Mouse (Mus musculus) G1E-ER4 (cell line): ENCODE measurements around the gene B3gnt7. TPM values are rescaled to one million over a fixed set of nuclear protein-coding genes. Genes with fewer than 3 reads are reported as not detected.

Experiments used
- GATA1 ChIP-seq: IDR thresholded peaks from one replicate; pipeline ENCODE4 v1.8.0; 2012; ENCODE audit warnings: low read length, inconsistent platforms
- polyA plus RNA-seq: library from polyadenylated mRNA; stranded (reverse); fragments of >175 nt; gene quantifications from 2 replicates; pipeline ENCODE4 v1.2.3, GENCODE M21; 2012

Gene B3gnt7
- polyA plus RNA-seq, 1 experiment = 1.5 TPM

DNA sequence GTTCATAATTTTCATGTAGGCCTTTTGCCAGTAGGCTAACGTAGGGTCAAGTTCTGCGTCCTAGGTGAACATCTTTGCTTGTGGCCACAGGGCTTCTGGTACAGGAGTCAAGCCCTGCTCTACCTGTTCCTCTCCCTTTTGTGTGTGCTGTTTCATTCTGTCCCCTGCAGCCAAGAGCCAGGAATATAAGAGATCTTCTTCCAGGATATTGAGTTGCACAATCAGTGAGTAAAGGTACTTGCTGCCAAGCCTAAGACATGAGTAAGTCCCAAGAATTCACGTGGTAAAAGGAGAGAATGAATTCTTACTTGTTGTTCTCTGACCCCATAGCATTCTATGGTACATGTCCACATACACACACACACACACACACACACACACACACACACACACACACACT is 9.5 kb upstream of the B3gnt7 start:
- no peak for TF ChIP-seq GATA1

DNA sequence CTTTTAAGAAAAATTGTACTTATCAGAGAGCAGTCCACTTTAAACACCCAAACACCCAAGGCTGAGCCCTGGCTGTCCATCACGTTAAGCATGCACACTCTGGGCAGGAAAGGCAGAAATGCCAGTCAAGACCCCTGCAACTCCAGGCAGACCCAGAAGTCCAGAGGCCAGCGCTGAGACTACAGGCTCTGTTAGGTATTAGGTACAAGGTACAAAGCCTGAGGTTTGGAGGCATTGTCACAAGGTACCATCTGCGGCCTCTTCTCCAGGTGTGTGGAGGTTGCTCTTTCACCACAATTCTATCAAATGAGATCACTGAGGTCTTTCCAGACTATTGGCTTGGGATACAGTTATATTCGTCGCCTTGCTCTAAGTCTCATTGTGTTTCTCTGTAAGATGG is 8.8 kb upstream of the B3gnt7 start:
- TF ChIP-seq GATA1 = no peak

- no peak for TF ChIP-seq GATA1
Observed at GRCm38 (mm10) chr1:86294472-86294871, 8.2 kb upstream of the B3gnt7 start.

- TF ChIP-seq GATA1 = no peak
Observed at GRCm38 (mm10) chr1:86300093-86300492, 2.5 kb upstream of the B3gnt7 start.

- no peak for TF ChIP-seq GATA1
Observed at GRCm38 (mm10) chr1:86300731-86301130, 1.9 kb upstream of the B3gnt7 start.

- no peak for TF ChIP-seq GATA1
Observed at GRCm38 (mm10) chr1:86301221-86302091, 1.2 kb upstream of the B3gnt7 start.

GRCm38 (mm10) chr1:86303063-86303872 is 636 bp downstream of the B3gnt7 start:
- TF ChIP-seq GATA1 = no peak

DNA sequence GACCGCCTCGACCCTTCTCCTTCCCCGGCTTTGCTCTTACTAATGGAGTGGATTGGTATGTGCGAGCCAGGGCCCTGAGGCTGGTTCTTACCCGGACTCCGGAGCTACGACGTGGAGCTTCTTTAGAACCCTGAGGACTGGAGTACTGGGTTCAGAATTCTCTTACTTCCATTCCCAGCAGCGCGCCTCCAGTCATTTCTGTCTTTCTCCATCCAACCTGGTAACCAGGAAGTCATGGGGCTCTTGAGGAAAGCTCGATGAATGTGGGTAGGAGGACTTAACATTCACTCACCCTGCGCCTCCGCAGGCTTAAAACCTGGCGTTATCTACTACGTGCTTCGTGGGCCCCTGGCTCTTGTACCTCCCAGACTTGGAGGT is 1.2 kb downstream of the B3gnt7 start:
- no peak for TF ChIP-seq GATA1

DNA sequence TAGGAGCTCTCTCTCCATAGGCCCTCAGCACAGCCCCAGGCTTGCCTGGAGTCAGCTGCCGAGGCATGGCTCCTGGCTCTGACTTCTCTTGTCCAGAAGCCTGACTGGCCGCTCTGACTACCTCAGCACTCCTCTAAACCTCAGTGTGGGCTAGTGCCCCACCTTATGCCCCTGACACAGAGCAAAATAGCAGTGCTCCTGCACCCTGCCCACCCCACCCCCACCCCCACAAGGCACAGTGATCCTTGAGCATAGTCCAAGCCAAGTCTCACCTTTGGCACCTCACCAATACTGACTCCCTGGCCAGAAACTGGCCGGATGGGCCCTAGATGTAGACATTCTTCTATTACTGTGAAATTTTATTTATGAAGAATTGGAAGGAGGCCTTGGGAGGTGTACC is 4.1 kb downstream of the B3gnt7 start:
- TF ChIP-seq GATA1 = no peak

DNA sequence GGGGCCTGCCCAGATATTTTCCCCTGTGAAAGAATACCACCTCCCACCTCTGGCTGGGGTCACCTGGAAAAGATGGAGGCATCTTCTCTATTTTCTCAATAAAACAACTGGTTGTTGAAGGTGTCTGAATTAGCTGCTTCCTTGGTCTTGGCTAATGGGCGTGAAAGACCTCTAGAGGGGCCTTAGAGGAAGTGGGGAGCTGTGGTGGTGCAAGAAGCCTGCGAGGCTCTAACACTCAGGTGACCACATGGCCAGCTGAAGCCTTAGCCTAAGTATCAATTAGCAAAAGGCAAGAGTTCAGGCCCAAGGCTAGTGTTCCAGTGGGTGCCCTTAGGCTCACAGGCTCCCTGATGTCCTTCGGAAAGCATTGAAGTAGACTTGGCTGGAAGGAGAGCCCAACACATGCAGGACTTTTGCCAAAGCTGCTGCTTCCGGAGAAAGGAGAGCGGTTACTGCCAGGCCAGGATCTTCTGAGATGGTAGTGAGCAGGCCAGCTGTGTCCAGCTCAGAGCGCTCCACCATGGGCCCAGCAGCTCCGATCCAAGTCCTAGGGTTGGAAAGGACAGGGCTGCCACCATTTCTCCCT is 4.6 kb downstream of the B3gnt7 start:
- TF ChIP-seq GATA1 = no peak

GRCm38 (mm10) chr1:86307871-86308641 is 5.4 kb downstream of the B3gnt7 start:
- TF ChIP-seq GATA1 = no peak

DNA sequence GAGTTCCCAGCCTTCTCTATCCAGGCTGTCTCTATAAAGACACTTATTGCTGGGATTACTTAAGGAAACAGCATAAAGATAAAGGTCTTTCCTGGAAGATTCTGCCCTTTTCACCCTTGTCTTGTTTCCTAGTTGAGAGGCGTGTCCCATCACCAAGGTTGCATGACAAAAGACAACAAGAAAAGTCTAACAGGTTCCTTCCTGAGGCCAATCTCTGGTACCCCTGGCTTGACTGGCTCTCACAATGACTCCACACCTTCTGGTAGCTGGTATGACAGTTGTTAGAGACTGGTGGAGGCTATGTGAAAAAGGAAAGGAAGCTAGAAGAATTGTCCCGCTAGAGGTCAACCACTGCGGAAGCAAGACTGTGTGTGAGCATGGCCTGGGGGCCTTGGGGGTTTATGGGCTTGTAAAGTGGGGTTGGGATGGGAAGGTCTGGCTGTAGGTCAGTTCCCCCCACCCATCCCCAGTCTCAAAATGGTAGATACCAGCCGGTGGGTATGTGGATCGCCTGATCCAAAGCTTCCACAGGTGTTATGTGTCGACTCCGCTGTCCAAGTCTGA is 6.7 kb downstream of the B3gnt7 start:
- TF ChIP-seq GATA1 = no peak

DNA sequence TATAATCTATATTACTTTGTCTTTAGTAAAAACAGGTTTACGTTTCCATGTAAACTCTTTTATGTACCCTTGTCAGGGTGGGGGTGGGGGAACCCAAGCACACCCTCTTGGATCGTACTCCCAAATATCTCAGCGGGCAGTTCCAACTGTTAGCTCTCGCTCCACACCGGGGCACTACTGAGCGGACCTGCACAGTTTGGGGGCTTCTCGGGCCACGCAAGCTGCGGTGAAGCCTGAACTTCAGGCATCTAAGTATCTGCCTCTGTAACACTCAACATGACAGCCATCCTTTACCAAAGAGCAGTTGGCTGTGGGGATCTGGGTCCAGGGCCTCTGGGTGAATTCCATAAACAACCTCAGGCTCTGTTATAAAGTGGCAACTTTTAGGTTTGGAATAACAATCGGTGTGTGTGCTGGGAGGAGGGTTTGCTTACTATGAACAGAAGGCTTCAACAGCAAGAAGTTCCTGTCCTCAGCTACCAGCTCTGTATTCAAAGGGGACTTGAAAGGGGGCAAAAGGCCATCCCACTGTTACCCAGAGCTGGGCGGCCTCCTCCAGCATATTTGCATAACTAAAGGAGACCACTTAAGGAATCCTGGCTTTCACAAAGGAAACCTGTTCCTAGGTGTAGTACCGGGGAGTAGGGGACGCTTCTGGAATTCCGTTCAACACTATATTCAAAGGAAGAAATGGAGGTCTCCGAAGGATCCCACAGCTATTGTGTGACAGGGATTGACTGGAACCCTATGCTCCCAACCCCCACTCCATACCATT is 8.1 kb downstream of the B3gnt7 start:
- no peak for TF ChIP-seq GATA1

- TF ChIP-seq GATA1 = no peak
Observed at GRCm38 (mm10) chr1:86311467-86312005, 8.9 kb downstream of the B3gnt7 start.
